Mouse (Mus musculus) heart, postnatal 14 days (tissue): ENCODE results near the gene Serbp1. TPM values are rescaled to one million over a fixed set of nuclear protein-coding genes. Genes with fewer than 3 reads are reported as not detected.

Experiments
- DNase-seq, 2 experiments: peaks; one replicate each; pipeline ENCODE4 v3.0.0; 2021 to 2022
- intact Hi-C: fragments of 180-260 bp; cut with DNase I; formaldehyde crosslinking; loops from one replicate; pipeline ENCODE4 v1.15.1; 2025
- total RNA-seq, 2 experiments: library from RNA; stranded (reverse); gene quantifications; 2 replicates each; pipeline ENCODE4 v1.2.3; 2021

The Serbp1 gene
- total RNA-seq, 2 experiments from 2014 or later, result 191 to 198 TPM

DNA sequence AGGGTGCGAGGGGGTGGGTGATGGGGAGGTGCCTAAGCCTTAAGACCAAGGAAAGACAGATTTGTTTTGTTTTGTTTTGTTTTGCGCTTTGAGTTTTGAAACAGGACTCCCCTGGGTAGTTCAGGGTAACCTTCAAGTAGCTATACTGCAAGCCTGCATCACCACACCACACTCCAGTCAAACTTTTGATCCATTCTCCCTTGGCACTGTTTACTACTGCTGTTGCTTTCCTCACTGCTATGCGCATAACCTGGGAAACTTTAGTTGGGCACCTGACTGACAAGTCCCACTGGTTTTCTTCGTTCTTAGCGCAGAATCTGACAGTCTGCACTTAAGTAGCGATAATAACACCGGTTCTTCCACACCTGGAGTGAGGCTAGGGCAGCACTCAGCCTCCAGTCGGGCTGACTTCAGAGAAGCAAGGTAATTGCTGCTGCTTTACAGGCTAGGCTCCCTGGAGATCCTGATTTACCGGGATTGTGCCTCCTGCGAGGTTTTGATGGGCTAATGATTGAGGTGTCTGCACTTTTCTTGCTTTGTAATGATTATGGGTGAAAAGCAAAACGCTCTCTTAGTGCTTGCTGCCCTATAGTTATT is 8.0 kb upstream of the Serbp1 start:
- no peak for DNase-seq
- intact Hi-C loops, result loop anchor here (5.0 kb wide), 1 partner anchor 37 kb away; no protein-coding TSS in a partner anchor

GRCm38 (mm10) chr6:67230950-67231349 is 7.0 kb upstream of the Serbp1 start:
- DNase-seq, result no peak
- intact Hi-C loops, result no loop called here

GRCm38 (mm10) chr6:67235649-67236048 is 2.3 kb upstream of the Serbp1 start:
- DNase-seq, result no peak
- intact Hi-C loops, result no loop called here

DNA sequence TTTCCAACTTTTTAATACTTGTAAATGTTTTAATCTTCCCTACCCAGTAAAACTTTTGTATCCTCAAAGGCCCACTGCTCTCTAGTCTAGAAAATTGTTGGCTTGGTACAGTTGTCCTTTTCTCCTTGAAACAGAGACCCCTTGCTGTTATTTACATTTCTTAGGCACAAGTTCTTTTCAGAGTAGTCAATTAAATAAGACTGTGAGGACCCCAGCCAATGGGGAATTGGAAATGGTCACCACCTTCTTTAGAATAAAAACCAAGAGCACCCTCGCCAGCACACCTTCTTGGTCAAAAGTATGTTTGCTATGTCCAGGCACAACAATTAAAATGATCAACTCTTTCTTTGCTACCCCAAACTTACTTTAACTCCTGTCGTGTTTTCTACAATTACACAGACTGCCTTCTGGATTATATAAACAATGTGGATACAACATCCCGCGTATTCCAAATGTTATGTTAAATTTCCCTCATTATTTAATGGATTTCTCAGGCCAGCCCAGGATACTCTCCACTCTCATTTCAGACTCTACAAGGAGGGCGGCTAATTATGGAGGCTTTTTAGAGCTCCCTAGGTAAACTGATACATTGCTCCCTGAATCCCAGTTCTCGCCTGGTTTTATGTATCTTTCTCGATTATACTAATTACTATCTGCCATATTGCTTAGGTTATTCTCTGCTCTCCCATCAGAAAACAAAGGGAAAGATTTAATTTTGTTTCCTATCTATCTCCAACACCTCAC is 1.3 kb upstream of the Serbp1 start:
- intact Hi-C loops, result no loop called here
- no peak for DNase-seq

GRCm38 (mm10) chr6:67241263-67241662 is 3.3 kb downstream of the Serbp1 start:
- no peak for DNase-seq
- intact Hi-C loops, result no loop called here

DNA sequence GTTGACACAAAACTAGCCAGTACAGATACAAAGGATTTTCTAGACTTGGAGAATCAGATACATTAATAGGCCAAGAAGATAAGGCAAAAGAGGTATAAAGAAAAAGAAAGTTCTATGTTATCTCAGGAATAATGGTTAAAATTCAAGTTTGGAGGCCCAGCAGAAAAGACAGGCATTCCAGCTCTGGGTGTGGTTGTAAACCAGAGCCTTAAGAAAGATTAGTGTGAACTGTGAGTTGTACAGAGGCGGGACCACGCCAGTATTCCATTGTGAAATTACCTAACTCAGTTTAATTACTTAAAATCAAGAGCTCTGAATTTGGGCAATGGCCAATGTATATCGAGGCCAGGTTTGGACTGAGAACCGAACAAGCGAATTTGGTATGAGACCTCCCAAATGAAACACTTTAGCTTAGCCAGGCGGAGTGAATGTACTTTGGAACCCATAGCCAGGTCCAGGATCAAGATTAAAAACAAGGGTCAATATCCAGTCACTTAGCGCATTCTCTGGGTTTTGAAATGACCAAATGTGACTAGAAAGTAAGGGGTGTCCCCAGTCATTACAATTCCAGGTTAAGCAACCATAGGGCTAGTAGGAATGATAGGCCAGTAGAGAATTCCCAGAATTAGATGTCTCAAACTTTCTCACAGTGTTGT is 5.9 kb downstream of the Serbp1 start:
- intact Hi-C loops, result no loop called here
- DNase-seq, result no peak

- intact Hi-C loops, result no loop called here
- no peak for DNase-seq
Observed at GRCm38 (mm10) chr6:67244451-67244850, 6.5 kb downstream of the Serbp1 start.

- intact Hi-C loops, result no loop called here
- DNase-seq, result no peak
Observed at GRCm38 (mm10) chr6:67251095-67251494, 13.1 kb downstream of the Serbp1 start.

GRCm38 (mm10) chr6:67264935-67265334 is 27.0 kb downstream of the Serbp1 start:
- no peak for DNase-seq
- intact Hi-C loops, result loop anchor here (5.0 kb wide), 2 partner anchors 38 to 98 kb away; no protein-coding TSS in a partner anchor

DNA sequence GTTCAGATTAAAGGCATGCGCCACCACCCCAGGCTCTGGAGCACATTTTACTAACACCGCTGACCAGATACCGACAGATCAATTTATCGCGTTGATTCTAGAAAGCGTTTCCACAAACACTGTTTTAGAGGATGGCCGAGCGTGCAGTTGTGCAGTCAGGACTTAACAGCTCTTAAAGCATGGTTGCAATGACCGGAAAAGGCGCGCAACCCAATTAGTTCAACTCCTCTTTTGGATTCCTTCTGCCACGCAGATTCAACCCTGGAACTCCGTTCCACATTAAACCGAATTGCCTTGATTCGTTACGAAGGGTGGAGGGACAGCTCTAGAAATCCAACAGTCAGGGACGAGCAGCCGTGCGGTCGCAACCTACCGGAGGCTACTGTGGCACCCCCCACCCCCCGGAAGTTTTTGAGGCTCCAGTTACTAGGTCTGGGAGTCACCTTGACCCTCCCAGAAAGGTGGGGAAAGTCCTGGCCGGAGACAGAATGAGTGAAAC is 28.2 kb downstream of the Serbp1 start:
- intact Hi-C loops, result loop anchor here (5.0 kb wide), 2 partner anchors 39 to 99 kb away; no protein-coding TSS in a partner anchor
- DNase-seq, result peak in 1 of 2 experiments; percentile 22

GRCm38 (mm10) chr6:67266664-67267407 is 28.9 kb downstream of the Serbp1 start:
- intact Hi-C loops, result loop anchor here (5.0 kb wide), 2 partner anchors 40 to 100 kb away; no protein-coding TSS in a partner anchor

GRCm38 (mm10) chr6:67267408-67268244 is 29.6 kb downstream of the Serbp1 start:
- intact Hi-C loops, result loop anchor here (5.0 kb wide), 2 partner anchors 40 to 100 kb away; no protein-coding TSS in a partner anchor
- DNase-seq, result peak; percentile 52 to 55

More at GRCm38 (mm10) chr6:67266664-67267407, 28.9 kb downstream of the Serbp1 start:
- DNase-seq, result peak; percentile 93 to 94

GRCm38 (mm10) chr6:67268245-67268612 is 30.3 kb downstream of the Serbp1 start:
- intact Hi-C loops, result loop anchor here (5.0 kb wide), 2 partner anchors 41 to 101 kb away; no protein-coding TSS in a partner anchor
- DNase-seq, result no peak

- intact Hi-C loops, result loop anchor here (5.0 kb wide), 2 partner anchors 42 to 102 kb away; no protein-coding TSS in a partner anchor
- no peak for DNase-seq
Observed at GRCm38 (mm10) chr6:67268983-67269382, 31.0 kb downstream of the Serbp1 start.

- intact Hi-C loops, result loop anchor here (5.0 kb wide), 2 partner anchors 42 to 102 kb away; no protein-coding TSS in a partner anchor
- no peak for DNase-seq
Observed at GRCm38 (mm10) chr6:67269459-67269858, 31.5 kb downstream of the Serbp1 start.

DNA sequence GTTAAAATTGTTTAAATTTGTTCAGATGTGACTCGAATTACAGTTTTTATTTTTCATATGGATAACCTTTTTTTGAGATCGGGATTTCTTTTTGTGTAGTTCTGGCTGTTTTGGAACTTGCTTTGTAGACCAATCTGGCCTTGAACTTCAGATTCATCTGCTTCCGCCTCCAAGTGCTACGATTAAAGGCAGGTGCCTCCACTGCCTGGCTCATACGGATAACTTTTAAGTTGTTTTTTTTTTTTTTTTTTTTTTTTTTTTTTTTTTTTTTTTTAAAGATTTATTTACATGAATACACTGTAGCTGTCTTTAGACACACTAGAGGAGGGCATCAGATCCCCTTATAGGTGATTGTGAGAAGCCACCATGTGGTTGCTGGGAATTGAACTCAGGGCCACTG is 40.0 kb downstream of the Serbp1 start:
- intact Hi-C loops, result no loop called here
- DNase-seq, result no peak

GRCm38 (mm10) chr6:67281614-67282197 is 43.7 kb downstream of the Serbp1 start:
- DNase-seq, result no peak
- intact Hi-C loops, result no loop called here

DNA sequence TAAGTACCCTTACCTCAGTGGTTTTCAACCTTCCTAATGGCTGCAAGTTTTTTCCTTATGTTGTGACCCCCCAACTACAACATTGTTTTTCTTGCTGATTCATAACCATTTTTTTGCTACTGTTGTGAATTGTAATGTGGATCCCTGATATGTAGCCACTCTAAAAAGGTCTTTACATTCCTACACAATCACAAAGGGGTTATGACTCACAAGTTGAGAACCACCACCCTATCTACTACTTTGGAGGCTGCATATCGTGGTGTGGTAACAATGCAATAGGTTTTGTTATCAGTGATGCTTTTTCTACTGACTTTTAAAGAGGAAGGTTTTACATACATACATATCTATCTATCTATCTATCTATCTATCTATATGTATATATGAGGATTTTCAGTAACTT is 44.9 kb downstream of the Serbp1 start:
- DNase-seq, result no peak
- intact Hi-C loops, result no loop called here
